Mouse (Mus musculus): ENCODE data around the gene Gm20425. TPM values are rescaled to one million over a fixed set of nuclear protein-coding genes. Genes with fewer than 3 reads are reported as not detected.

Gm20425 gene
- total RNA-seq (2023) = 0.31 TPM

GRCm38 (mm10) chr9:103230151-103230951 lies at the start of gene Gm20425, which contains the start of gene Trf:
Gene Gm20425, minus strand, starts transcription at chr9:103230307.
Gene Trf, minus strand, starts transcription at chr9:103230444.

GRCm38 (mm10) chr9:103201561-103202260 lies 28.4 kb downstream of the Gm20425 start, which contains the start of gene Srprb:
Gene Srprb, minus strand, starts transcription at chr9:103202137.

Other genes starting within 250 kb of the Gm20425 start
- gene Slco2a1, start 241.6 kb downstream of the Gm20425 start, total RNA-seq (2023) = not detected
- gene Rab6b, start 118.5 kb downstream of the Gm20425 start, total RNA-seq (2023) = 2.9 TPM
- gene Srprb, start 28.2 kb downstream of the Gm20425 start, total RNA-seq (2023) = 21.2 TPM
- 12.6 TPM for gene Trf, start 137 bp upstream of the Gm20425 start, total RNA-seq (2023)
- gene 1300017J02Rik, start 74.8 kb upstream of the Gm20425 start, total RNA-seq (2023) = not detected
- gene Topbp1, start 74.9 kb upstream of the Gm20425 start, total RNA-seq (2023) = 75.5 TPM
- gene Cdv3, start 135.5 kb upstream of the Gm20425 start, total RNA-seq (2023) = 106 TPM

All from CD8-positive naive resting alpha-beta T cell, adult 57 days (primary cell).